Mouse (Mus musculus): ENCODE data around the gene Gm3233.

DNA sequence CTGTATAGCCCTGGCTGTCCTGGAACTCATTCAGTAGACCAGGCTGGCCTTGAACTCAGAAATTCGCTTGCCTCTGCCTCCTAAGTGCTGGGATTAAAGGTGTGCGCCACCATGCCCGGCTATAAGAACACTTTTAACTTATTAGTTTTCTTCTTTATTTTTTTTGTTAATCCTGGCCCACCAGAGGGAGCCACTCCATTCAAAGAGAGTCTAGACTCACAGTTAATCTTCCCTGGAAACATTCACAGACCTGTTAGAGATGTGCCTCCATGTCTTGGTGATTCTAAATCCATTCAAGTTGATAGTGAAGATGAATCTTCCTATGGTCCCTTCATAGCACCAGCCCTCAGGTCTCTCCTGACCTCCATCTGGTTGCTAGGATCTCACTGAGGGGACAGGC lies 49.7 kb downstream of the Gm3233 start:
- TF ChIP-seq HCFC1 (IDR thresholded peaks at IDR 0.05; ENCODE audit: borderline replicate concordance, insufficient read depth, low read length) (no peak), ZC3H11A (IDR thresholded peaks at IDR 0.05; ENCODE audit: borderline replicate concordance, low read depth, low read length) (no peak), MAFK (IDR thresholded peaks at IDR 0.05; ENCODE audit: insufficient read depth, low read depth, low read length) (no peak), ZNF384 (IDR thresholded peaks at IDR 0.05; ENCODE audit: low read depth, low read length) (no peak), CHD2 (IDR thresholded peaks at IDR 0.05; ENCODE audit: low read depth, low read length) (no peak)

Measured in ES-E14 (cell line).